Mouse (Mus musculus): ENCODE data around the gene Map10.

Map10 gene

DNA sequence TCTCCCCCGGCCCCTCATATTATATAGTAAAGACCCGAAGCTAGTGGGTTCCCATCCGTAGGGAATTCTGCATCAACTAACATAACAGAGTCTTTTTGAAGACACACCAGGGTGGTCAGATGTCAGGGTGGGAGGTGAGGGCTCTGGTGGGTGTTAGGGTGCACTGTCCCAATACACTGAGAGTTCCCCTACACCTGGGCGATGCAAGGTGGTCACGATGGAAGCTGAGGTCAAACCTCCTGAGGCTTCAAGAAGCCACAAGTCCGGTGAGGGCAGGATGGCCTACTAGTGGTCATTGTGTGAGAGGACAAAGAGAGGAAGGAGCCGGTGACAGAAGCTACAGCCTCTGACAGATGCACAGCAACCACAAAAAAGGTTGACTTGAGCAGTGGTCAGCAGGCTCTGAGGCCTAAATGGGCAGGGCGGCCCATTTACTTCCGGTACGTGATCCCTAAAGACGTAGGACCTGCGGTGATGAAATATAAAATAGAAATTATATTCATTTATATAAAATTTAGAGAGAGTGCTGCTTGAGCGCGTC, 389 bp upstream of the Map10 start:
- in situ Hi-C loops (cut with MboI; ENCODE audit: low sequenced_read_pairs): no loop called here

DNA sequence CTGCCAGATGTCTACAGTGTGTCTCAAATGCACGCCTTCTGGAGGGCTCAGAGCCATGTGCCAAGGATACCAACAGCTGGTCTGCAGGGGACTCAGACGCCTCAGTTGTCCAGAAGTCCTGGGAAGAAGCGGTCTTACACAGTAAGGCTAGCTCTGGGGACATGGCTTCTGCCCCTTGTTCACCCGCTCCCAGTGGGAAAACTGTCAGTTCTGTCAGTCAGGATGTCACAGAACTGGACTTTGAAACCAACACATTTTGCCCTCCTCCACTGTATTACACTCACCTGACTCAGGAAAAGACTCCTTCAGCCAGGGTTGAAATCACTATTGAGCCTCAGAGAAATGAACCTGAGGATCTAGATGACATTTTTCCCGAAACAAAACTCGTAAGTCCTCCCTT, 802 bp downstream of the Map10 start:
- in situ Hi-C loops (cut with MboI; ENCODE audit: low sequenced_read_pairs): no loop called here

DNA sequence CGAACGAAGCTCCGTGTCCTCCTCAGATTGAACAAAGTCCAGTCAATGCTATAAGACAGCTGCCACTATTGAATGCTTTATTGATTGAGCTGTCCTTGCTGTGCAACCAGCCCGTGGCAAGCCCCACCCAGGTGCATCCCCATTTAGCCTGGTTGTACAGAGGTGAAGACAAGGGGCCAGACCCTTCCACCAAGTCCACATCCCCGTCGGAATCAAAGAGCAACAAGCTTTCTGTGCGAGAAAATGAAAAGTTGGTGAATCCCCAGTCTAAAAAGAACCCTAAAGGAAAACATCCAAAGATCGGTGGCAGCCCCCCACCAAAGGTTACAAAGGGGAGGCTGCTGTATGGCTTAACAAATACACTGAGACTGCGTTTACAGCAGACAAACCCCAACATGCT, 1.3 kb downstream of the Map10 start:
- in situ Hi-C loops (cut with MboI; ENCODE audit: low sequenced_read_pairs): no loop called here

DNA sequence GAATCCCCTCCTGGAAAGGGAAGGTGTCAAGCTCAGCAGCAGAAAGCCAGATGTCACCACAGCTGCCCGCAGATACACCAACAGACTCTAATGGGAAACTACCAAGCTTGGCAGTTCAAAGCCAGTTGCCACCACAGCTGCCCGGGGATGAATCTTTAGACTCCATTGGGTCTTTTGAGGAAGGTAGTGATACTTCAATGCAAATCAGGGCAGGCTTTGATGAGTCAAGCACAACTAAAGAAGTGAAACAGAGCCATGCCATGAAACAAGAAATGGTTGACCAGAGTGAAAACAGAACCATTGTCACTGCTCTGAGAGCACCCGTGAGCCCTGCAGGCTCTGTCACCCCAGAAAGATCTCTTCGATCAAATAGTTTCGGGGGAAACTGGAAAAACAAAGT, 1.8 kb downstream of the Map10 start:
- in situ Hi-C loops (cut with MboI; ENCODE audit: low sequenced_read_pairs): no loop called here

DNA sequence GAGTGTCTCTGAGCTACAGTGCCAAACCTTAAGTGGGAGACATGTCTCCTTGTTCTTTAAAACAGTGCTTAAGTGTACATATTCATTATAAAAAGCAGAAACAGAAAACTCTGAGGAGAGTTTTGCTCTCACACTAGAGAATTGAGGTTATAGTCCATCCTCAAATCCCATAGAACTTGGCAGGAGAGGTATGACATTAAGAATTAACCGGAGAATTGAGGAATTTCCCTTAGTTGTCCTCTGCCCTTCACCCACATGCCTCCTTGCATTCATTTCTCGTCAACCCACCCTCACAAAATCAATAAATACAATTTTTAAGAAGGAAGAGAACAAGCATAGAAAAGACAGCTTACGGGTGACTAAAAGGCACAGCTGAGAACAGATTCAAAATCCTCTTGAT, 6.2 kb downstream of the Map10 start:
- in situ Hi-C loops (cut with MboI; ENCODE audit: low sequenced_read_pairs): no loop called here

DNA sequence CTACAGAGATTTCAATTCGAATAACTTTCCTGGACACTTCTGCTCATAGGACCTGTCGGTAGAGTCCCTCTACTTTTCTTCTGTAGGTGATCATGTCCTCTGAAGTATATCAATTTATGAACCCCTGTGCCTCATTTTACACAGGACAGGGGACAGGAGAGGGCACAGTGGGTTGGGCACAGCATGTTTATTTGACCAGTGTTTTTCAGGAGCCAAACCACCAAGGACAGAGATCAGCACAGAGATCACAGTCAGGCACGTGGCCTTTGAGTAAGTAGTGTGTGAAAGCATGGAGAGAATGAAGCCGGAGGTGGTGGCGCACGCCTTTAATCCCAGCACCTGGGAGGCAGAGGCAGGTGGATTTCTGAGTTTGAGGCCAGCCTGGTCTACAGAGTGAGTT, 7.9 kb downstream of the Map10 start:
- in situ Hi-C loops (cut with MboI; ENCODE audit: low sequenced_read_pairs): no loop called here

DNA sequence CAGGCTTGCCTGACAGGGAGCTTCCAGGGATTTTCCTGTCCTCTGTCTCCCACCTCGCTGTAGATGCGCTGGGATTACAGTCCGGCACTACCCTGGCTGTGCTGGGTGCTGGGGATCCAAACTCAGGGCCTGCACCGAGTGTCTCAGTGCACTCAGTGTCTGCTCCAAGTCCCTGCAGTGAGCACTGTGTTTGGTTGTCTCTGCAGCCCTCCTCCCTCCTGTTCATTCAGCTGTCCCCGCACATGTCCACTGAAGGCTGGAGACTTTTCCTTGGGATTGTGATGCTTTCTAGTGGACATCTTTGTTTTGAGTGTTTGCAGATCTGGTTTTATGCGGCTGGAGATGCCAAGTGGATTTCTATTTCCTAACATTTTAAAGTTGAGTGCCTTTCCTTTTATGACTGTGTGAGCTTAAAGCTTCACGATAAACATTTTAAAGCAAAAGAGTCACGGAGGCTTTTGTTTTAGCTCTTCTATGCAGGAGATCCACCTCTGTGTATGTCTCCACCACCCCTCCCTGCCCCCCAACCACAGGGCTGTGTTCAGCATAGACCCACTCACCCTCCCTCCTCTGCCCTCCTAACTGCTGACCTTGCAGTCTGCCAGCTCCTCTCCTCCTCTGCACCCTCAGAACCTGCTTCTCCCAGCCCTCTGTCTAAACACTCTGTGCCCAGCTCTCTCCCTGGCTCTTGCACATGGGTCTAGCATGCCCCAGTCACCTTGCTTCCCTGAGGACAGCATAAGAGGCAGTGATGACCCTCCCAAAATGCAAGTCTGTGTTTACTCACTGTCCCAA, 9.4 kb downstream of the Map10 start:
- in situ Hi-C loops (cut with MboI; ENCODE audit: low sequenced_read_pairs): no loop called here

DNA sequence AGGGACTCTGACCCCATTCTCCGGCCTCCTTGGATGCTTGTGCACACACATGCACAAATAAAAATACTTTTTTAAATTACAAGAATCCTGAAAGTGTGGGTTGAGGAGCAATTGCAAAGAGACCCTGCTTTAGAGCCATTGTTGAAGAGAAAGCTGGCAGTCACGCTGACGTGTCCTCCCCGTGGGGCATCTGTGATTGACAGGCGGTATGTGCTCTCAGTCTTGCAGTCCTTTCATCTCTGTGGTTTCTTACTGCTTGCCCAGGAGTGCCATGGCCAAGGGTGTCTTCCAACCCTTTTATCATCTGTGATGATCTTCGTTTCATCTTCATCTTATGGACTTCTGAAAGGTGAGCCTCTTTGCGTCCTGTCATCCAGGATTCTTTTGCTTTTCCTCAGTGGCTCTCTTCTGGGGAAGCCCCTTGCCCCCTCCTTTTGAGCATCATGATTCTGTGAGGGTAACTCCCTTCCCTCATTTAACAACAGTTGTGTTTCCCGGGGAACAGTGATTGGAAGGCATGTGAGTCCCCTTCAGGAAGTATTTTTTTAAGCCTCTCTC, 11.3 kb downstream of the Map10 start:
- in situ Hi-C loops (cut with MboI; ENCODE audit: low sequenced_read_pairs): no loop called here

DNA sequence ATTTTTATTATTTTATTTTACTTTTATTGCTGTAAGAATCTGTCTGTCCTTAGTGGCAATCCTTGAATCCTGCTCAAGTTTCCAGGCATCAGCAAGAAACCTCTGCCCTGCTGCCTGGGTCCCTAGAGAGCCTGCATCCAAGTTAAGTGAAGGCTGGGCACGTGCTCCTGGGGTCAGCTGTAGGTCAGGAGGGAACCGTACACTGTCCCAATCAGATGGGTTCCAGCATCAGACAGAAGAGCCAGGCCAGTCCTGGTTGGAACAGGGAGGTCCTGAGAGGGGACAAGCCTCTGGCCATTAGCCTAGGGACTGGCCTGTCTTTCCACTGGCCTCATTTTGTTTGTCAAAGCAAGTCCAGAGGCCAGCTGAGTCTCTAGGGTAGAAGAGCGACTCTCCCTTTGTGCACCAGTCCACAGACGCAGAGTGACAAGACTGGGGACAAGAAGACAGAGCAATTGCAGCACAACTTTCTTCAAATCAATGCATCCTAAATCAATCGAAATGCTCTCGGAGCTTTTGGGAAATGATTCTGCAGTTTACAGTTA, 15.7 kb downstream of the Map10 start:
- in situ Hi-C loops (cut with MboI; ENCODE audit: low sequenced_read_pairs): no loop called here

DNA sequence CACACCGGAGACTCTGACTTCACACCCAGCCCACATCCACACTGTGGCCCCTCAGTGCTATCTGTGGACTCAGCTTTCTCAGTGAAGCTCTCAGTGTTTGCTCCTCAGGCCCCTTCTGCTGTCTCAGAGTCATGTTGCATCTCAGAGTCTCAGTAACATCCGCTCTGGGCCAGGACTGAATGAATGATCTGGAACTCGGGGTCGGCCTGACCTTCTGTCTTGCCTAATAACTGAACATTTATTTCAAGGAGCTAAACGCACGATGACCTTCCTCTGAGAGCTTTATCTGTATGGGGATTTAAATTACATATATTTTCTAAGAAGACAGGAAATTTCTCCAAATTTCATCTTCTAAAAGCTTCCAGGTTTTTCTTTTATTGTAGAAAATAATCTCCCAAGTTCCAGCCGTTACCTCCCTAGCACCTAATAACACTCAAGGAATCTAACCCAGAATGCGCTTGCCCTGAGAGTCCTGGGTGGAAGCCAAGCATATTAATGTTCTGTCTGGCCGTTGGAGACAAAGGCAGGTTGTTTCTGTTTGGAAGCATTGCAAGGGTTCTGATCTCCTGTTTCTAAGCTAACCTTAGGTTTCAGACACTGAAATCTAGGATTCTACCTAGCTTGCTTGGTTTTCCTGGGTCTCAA, 16.7 kb downstream of the Map10 start:
- in situ Hi-C loops (cut with MboI; ENCODE audit: low sequenced_read_pairs): no loop called here

DNA sequence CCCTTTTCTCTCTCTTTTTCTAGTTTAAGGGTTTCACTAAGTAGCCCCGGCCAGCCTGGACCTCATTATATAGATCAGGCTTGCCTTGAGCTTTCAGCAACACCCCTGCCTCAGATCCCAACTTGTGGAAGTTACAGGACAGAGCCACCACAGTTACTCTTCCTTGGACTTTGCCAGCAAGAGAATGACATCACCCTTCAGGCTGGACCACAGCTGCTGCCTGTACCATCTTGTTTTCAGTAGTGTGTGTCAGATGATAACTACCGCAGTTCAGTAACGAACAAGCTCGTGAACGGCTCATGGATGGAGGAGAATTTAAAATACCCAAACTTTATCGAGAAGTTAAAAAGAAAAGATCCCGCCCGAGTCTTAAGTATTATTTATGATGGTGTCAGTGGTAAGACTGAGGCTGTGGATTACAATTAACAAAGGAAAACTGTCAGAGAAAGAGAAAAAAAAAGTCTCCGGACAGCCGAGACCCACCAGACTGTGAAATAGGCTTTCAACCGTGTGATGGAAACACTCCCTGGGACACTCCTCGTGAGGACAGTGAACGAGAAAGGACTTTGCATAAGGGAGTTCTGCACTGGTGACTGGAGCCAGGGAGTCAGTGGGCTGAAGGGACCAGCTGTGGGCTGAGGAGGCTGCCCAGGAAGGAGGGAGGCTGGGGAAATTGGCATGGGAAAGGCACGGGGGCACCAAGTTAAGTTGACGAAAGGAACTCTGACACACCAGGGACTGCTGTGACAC, 20.7 kb downstream of the Map10 start:
- in situ Hi-C loops (cut with MboI; ENCODE audit: low sequenced_read_pairs): no loop called here

DNA sequence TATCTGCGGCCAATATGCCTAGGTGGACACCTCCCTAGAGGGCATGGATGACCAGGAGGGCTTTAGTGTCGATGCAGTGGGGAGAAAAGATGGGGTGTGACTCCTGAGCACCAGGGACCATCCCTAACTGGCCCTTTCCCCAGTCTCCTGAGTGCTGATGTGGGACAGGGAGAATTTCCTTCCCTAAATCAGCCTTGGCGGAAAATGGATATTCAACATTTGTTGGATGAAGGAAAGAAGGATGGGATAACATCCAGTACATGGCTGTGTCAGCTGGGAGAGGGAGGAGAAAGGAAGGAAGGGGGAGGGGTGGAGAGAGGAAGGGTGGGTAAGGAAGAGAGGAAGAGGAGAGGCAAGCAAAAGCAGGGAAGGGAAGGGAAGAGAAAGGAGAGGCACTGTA, 21.3 kb downstream of the Map10 start:
- in situ Hi-C loops (cut with MboI; ENCODE audit: low sequenced_read_pairs): no loop called here

DNA sequence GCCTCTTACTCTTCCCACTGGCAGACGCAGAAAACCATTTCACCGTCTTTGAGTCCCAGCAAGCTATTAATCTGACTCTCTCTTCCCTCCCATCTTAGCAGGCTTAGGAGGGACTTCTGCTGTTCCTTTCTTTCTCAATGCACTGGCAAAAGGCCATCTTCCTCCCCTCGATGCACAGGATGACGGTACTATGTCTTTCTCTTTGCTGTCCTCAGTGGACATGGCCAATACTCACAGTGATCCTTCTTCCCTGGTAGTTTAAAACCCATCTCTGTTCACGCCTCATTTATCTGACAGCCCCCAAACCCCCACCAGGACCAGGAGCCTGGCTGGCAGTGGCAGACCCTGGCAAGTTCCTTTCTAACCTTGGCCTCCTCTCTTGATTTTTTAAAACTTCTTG, 22.8 kb downstream of the Map10 start:
- in situ Hi-C loops (cut with MboI; ENCODE audit: low sequenced_read_pairs): no loop called here

DNA sequence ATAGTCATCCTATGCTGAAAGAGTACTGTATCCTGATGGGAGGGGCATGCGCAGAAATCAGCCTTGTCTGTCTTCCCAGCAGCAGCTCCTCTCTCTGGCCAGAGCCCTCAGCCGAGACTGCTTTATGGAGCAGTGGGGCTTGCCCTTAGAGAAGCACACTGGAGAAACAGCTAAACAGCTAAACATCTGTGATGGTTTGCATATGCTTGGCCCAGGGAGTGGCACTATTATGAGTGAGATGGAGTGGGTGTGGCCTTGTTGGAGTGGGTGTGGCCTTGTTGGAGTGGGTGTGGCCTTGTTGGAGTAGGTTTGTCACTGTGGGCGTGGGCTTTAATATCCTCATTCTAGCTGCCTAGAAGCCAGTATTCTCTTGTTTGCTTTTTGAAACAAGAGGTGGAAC, 23.6 kb downstream of the Map10 start:
- in situ Hi-C loops (cut with MboI; ENCODE audit: low sequenced_read_pairs): no loop called here

DNA sequence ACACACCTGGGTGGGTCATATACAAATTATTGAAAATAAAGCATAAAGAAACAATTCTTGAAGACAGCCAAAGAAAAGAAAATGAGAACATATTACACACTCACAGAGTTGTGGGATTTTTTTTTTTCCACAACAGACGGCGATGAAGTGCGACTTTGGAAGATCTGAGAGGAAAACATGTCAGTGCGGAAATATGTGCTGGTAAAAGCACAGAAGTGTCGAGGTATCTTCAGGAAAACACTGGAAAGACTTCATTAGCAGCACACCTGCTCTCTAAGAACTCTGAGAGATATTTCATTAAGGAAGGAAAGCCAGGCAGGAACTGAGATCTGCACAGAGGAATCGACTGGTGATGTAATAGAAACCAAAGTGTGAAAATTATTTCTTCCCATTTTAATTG, 26.3 kb downstream of the Map10 start:
- in situ Hi-C loops (cut with MboI; ENCODE audit: low sequenced_read_pairs): no loop called here

DNA sequence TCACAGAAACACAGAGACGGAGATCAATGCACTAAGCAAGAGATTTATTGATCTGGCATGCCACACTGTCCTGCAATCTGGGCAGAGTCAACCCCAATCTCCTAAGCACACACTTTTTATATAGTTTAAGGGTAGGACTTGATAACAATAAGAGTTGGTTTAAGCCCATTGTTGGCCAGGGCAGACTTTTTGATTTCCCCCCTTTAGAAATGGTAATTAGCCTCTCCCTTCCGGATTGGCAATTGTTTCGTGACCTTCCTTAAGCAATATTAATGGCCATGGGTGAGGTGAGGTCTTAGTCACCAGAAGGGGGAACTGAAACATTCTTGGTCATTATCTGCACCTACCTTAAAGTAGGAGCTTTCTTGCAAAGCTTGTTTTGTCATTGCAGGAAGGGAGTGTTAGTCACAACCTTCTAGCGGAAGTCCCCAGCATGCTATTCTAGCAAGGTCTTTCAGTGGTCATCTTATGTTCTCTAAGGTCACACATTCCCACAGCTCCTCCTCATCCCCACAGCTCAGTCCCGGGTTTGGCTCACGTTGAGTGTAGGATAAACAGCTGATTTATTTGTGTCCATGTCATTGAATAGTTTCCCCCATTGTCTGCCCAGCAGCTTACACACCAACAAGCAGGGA, 29.9 kb downstream of the Map10 start:
- in situ Hi-C loops (cut with MboI; ENCODE audit: low sequenced_read_pairs): no loop called here

DNA sequence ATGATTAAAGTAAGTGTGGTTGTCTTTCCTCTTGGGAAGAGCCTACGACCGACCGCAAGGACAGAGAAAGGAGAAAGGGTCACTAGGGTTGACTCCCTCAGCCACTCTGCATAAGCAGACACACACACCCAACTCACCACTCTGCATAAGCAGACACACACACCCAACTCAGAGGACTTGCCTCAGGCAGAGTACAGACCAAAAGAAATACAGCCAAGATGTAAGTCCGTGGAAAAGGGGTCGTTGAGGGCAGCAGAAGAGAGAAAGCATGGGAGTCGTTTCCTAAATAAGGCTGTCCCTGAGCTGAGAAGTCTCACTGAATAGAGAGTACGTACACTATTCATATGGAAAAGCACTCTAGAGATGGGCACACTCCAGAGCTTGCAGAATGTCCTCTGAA, 30.8 kb downstream of the Map10 start:
- in situ Hi-C loops (cut with MboI; ENCODE audit: low sequenced_read_pairs): no loop called here

DNA sequence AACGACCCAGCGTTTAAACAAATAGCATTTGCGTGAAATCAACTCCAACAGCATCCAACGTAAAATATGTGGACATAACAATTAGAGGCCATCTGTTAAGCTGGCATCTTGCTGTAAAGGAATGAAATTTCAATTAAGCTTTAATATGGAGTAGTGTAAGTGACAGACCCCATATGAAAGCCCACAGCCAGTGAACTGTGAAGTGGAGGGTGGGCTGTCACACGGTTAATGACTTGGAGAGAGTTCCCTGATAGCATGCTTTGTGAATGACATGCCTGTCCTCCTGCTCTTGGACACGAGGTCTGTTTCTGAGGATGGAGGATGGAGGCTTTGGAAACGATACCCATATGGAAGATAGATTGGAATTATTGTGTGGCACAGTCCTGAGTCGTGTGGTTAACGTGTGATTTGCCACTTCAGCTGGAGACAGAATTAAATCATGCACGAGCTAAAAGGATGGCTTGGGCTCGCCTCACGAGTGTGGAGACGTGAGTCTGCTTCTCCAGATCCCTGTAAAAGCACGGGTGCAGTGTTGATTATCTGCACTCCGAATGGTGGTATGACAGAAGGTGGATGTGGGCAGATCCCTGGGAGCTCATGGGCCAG, 33.4 kb downstream of the Map10 start:
- in situ Hi-C loops (cut with MboI; ENCODE audit: low sequenced_read_pairs): no loop called here

DNA sequence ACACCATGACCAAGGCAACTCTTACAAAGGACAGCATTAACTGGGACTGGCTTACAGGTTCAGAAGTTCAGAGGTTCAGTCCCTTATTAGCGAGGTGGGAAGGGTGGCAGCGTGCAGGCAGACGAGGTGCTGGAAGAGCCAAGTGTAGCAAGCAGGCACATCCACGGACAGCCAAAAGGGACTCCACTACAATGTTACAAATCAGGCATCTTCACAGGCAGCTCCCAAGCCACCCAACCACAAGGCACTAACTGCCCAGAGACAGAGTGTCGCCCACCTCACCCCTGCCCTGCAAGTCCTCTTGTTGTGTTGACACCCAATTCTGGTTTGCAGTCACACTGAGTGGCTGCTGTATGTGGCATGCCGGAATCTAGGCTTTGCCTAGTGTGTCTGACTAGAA, 34.8 kb downstream of the Map10 start:
- in situ Hi-C loops (cut with MboI; ENCODE audit: low sequenced_read_pairs): no loop called here

DNA sequence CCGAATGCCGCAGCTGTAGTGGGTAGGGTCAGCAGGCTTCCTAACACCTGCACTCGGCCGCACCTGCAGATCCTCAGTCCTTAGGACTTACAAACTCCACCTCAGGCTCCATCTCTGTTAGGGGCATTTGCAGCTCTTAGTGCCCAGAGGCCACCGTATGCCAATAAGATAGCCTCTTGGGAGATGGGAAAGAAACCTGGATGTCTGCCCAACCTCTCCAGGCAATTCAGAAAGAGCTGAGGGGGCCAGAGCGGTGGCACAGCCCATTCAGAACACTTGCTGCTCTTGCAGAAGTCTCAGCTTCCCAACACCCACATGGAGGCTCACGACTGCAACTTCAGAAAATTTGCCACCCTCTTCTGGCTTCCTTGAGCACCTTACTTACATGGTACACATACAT, 36.2 kb downstream of the Map10 start:
- in situ Hi-C loops (cut with MboI; ENCODE audit: low sequenced_read_pairs): no loop called here
